Mouse (Mus musculus) R1 (cell line): ENCODE results near the gene Zcchc17.

Experiments used
- DNase-seq: peaks from one replicate; pipeline ENCODE4 v3.0.0-alpha.2; 2018; ENCODE audit warnings: low read depth, low spot score

The Zcchc17 gene

GRCm38 (mm10) chr4:130318122-130318521 lies 41.6 kb downstream of the Zcchc17 start:
- DNase-seq: no peak

GRCm38 (mm10) chr4:130316691-130317090 lies 43.1 kb downstream of the Zcchc17 start:
- DNase-seq: peak; percentile 51

- no peak for DNase-seq
Observed at GRCm38 (mm10) chr4:130315771-130316527, 43.8 kb downstream of the Zcchc17 start.

- DNase-seq: no peak
Observed at GRCm38 (mm10) chr4:130313552-130313951, 46.2 kb downstream of the Zcchc17 start.

- no peak for DNase-seq
Observed at GRCm38 (mm10) chr4:130312526-130312925, 47.2 kb downstream of the Zcchc17 start.

- DNase-seq: no peak
Observed at GRCm38 (mm10) chr4:130309254-130309653, 50.5 kb downstream of the Zcchc17 start.

GRCm38 (mm10) chr4:130308231-130309081 lies 51.3 kb downstream of the Zcchc17 start, which contains the start of the genes Fabp3 and Gm10570:
Gene Fabp3, plus strand, starts transcription at chr4:130308595.
Gene Gm10570, minus strand, starts transcription at chr4:130308674.
- peak; percentile 70 for DNase-seq

- peak; percentile 91 for DNase-seq
Observed at GRCm38 (mm10) chr4:130307851-130308230, 51.9 kb downstream of the Zcchc17 start.

GRCm38 (mm10) chr4:130306796-130307630 lies 52.7 kb downstream of the Zcchc17 start:
- peak; percentile 78 for DNase-seq

GRCm38 (mm10) chr4:130304746-130305145 lies 55.0 kb downstream of the Zcchc17 start:
- peak; percentile 85 for DNase-seq

- peak; percentile 85 for DNase-seq
Observed at GRCm38 (mm10) chr4:130302285-130302870, 57.4 kb downstream of the Zcchc17 start.

- DNase-seq: no peak
Observed at GRCm38 (mm10) chr4:130299629-130300018, 60.1 kb downstream of the Zcchc17 start.

- no peak for DNase-seq
Observed at GRCm38 (mm10) chr4:130298877-130299628, 60.7 kb downstream of the Zcchc17 start.

GRCm38 (mm10) chr4:130297123-130297529 lies 62.6 kb downstream of the Zcchc17 start:
- DNase-seq: peak; percentile 88

- no peak for DNase-seq
Observed at GRCm38 (mm10) chr4:130296243-130296965, 63.3 kb downstream of the Zcchc17 start.

GRCm38 (mm10) chr4:130295047-130295745 lies 64.5 kb downstream of the Zcchc17 start:
- peak; percentile 52 for DNase-seq

- no peak for DNase-seq
Observed at GRCm38 (mm10) chr4:130294513-130294912, 65.2 kb downstream of the Zcchc17 start.

- DNase-seq: peak; percentile 85
Observed at GRCm38 (mm10) chr4:130292271-130292670, 67.5 kb downstream of the Zcchc17 start.

GRCm38 (mm10) chr4:130289824-130290223 lies 69.9 kb downstream of the Zcchc17 start:
- DNase-seq: no peak
